Mouse (Mus musculus) bone marrow macrophage, adult 2 months (primary cell): ENCODE results near the gene Ppp6r3.

Experiments
- CTCF ChIP-seq: IDR thresholded peaks from 2 replicates; pipeline ENCODE4 v1.5.1; 2012; ENCODE audit warnings: low read depth, mild to moderate bottlenecking, low read length, moderate library complexity
- POLR2A ChIP-seq: IDR thresholded peaks from 2 replicates; pipeline ENCODE4 v1.6.1; 2012; ENCODE audit warnings: mild to moderate bottlenecking, low read depth, low read length, borderline replicate concordance

DNA sequence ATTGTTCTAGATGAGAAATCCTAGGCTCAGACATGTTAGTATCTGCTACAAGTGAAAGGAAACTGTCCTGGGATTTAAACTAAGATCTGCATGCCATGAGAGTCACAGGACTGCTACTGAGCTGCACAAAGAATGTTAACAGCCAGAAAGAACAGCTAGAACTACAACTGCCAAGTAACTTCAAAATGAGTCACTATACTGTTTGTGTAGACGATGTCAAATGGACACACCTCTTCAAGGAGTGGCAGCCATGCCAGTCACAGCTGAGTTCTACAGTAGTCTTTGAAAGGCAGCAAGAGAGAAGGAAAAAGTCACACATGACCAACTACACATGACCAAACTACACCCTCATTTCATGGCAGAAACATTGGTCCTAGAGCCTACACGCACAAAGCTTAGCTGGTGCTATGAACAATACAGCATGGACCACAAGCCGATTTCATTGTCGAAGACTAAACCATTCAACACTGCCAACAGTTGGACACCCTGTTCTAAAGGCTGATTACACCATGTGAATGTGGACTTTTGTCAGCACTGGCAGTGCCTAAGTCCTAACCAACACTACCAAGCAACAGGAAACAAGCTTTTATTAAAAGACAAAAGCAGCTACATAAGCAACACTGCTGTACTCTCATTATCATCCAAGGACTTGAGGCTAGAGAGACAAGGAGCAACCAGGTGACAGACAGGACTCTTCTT, 55.9 kb downstream of the Ppp6r3 start:
- no peak for TF ChIP-seq POLR2A
- no peak for TF ChIP-seq CTCF
